Mouse (Mus musculus) hindbrain, embryonic 16.5 days (tissue): ENCODE measurements at regions not wholly inside any gene's neighbourhood (a gene's known extent, or its start where the extent isn't known, plus 50 kb on each side); places are given as distances from the start of the nearest gene placed in this dataset.
A peak's percentile ranks its signal among the peaks of the same experiment; 100 is the strongest.

Experiments used
- ATAC-seq: fragments of 200-750 bp; cut with Nextera tagmentation; 2 replicates; pipeline ENCODE4 v1.8.0; 2017; ENCODE audit warnings: moderate TSS enrichment, moderate library complexity
- H3K27ac ChIP-seq: fragments of 300-500 bp; sonication (generic); 2 replicates; pipeline ENCODE4 v1.5.1; 2014; ENCODE audit warnings: low read depth, mild to moderate bottlenecking, control low read depth, low read length, moderate library complexity
- H3K27me3 ChIP-seq: fragments of 300-500 bp; sonication (generic); replicated peaks from 2 replicates; pipeline ENCODE4 v1.6.1; 2014; ENCODE audit warnings: low read length; ENCODE audit not compliant: control insufficient read depth, insufficient read depth
- H3K36me3 ChIP-seq: fragments of 300-500 bp; sonication (generic); 2 replicates; pipeline ENCODE4 v1.6.1; 2014; ENCODE audit warnings: mild to moderate bottlenecking, low read length, moderate library complexity, mixed read lengths; ENCODE audit not compliant: control insufficient read depth, insufficient read depth
- H3K4me1 ChIP-seq: fragments of 300-500 bp; sonication (generic); 2 replicates; pipeline ENCODE4 v1.6.1; 2014; ENCODE audit warnings: low read depth, low read length; ENCODE audit not compliant: control insufficient read depth, insufficient read depth
- H3K4me2 ChIP-seq: fragments of 300-500 bp; sonication (generic); 2 replicates; pipeline ENCODE4 v1.6.1; 2014; ENCODE audit warnings: mild to moderate bottlenecking, low read length, control low read depth, moderate library complexity
- H3K4me3 ChIP-seq: fragments of 300-500 bp; sonication (generic); 2 replicates; pipeline ENCODE4 v1.5.1; 2014; ENCODE audit warnings: mild to moderate bottlenecking, low read length, control low read depth, moderate library complexity
- H3K9ac ChIP-seq: fragments of 300-500 bp; sonication (generic); 2 replicates; pipeline ENCODE4 v1.6.1; 2014; ENCODE audit warnings: low read depth, mild to moderate bottlenecking, control low read depth, low read length, moderate library complexity
- H3K9me3 ChIP-seq: fragments of 300-500 bp; sonication (generic); 2 replicates; pipeline ENCODE4 v1.6.1; 2014; ENCODE audit warnings: mild to moderate bottlenecking, low read length, moderate library complexity; ENCODE audit not compliant: control insufficient read depth
- WGBS: fragments of 180-500 bp; shearing (Covaris S2); extraction: QIAGEN DNeasy Blood & Tissue Kit; methylation state at CpG from one replicate; pipeline ENCODE4 v1.1.7; 2014; 5-methylcytosine and 5-hydroxymethylcytosine counted together

GRCm38 (mm10) chr16:62054182-62054581 is 732.4 kb downstream of the Nsun3 start:
- H3K27me3 ChIP-seq, result no peaks in the 10 kb centered on the region
- H3K4me2 ChIP-seq, result no peak overlapping the region
- no peaks in the 10 kb centered on the region for H3K9me3 ChIP-seq
- H3K9ac ChIP-seq, result no peak overlapping the region
- H3K4me3 ChIP-seq, result no peak overlapping the region
- no peaks in the 10 kb centered on the region for H3K36me3 ChIP-seq
- no peaks in the 10 kb centered on the region for H3K4me1 ChIP-seq
- no peak overlapping the region for H3K27ac ChIP-seq
- no peak for ATAC-seq

- WGBS, result 89% methylated on average over 1 of the region's 1 CpGs
- no peak overlapping the region for H3K27ac ChIP-seq
- H3K9me3 ChIP-seq, result no peaks in the 10 kb centered on the region
- no peaks in the 10 kb centered on the region for H3K4me1 ChIP-seq
- H3K36me3 ChIP-seq, result no peaks in the 10 kb centered on the region
- H3K4me3 ChIP-seq, result no peak overlapping the region
- no peak overlapping the region for H3K9ac ChIP-seq
- no peak overlapping the region for H3K4me2 ChIP-seq
- H3K27me3 ChIP-seq, result no peaks in the 10 kb centered on the region
- ATAC-seq, result no peak
These were observed 748.6 kb downstream of the Nsun3 start for GRCm38 (mm10) chr16:62038049-62038448.

GRCm38 (mm10) chr16:61990397-61991070 is 796.1 kb downstream of the Nsun3 start:
- peak; percentile 68 for ATAC-seq
- Histone ChIP-seq H3K4me2 (no peak overlapping the region), H3K27me3 (no peaks in the 10 kb centered on the region), H3K9ac (no peak overlapping the region), H3K36me3 (no peaks in the 10 kb centered on the region), H3K27ac (no peak overlapping the region), H3K4me3 (no peak overlapping the region), H3K9me3 (no peaks in the 10 kb centered on the region), H3K4me1 (no peaks in the 10 kb centered on the region; the same call in 1 of the 2 replicates)
- WGBS, result 0% methylated on average over 1 of the region's 1 CpGs
